Mouse (Mus musculus) heart, adult 18-20 months (tissue): Measurements from ENCODE around the gene Dmkn. TPM values are rescaled to one million over a fixed set of nuclear protein-coding genes. Genes with fewer than 3 reads are reported as not detected.
A peak's percentile ranks its signal among the peaks of the same experiment; 100 is the strongest.

Source experiments
- DNase-seq, 2 experiments: peaks; one replicate each; pipeline ENCODE4 v3.0.0; 2021 to 2022; ENCODE audit warnings: mixed read lengths in 1 of 2
- total RNA-seq, 2 experiments: library from RNA; stranded (reverse); gene quantifications; 2 replicates each; pipeline ENCODE4 v1.2.3; 2021

The Dmkn gene
- total RNA-seq, 2 experiments from 2014 or later: 1.0 to 3.5 TPM

GRCm38 (mm10) chr7:30761769-30762352, 1.7 kb upstream of the Dmkn start:
- DNase-seq: no peak

GRCm38 (mm10) chr7:30765173-30765572, 1.6 kb downstream of the Dmkn start:
- DNase-seq: no peak

DNA sequence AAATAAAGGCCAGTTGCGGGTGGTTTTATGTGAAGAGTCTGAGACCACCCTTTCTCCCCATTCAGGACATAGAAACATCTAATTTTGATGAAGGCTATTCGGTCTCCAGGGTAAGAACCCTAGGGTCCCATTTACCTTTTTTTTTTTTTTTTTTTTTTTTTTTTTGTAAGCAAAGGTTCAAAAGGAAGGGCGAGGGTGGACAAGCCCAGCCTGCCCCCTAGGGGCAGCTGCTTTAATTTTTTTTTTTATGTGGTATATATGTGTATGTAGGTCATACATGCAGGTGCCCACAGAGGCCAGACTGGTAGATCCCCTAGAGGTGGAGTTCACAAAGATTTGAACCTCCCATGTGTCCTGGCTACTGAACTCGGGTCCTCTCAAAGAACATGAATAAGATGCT, 2.9 kb downstream of the Dmkn start:
- DNase-seq: no peak

- no peak for DNase-seq
These were observed 5.7 kb downstream of the Dmkn start for GRCm38 (mm10) chr7:30769236-30769635.

DNA sequence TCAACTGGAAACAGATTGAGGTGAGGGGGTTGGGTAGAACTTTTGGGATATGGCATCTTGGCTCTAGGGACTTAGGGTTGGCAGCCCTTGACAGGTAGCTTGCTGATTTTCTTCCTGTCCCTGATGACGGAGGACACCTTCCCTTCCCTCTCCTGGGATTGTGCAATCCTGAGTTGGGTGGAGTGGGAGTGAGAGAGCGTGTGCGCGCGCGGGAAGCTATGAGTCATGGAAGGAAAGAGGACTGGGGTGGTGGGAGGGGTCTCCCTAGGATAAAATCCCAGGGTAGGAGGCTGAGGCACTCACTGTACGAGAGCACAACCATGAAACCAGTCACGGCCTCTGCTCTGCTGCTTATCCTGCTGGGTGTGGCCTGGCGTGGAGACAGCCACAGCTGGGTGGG, 12.5 kb downstream of the Dmkn start:
- DNase-seq: peak in 1 of 2 experiments; percentile 14

DNA sequence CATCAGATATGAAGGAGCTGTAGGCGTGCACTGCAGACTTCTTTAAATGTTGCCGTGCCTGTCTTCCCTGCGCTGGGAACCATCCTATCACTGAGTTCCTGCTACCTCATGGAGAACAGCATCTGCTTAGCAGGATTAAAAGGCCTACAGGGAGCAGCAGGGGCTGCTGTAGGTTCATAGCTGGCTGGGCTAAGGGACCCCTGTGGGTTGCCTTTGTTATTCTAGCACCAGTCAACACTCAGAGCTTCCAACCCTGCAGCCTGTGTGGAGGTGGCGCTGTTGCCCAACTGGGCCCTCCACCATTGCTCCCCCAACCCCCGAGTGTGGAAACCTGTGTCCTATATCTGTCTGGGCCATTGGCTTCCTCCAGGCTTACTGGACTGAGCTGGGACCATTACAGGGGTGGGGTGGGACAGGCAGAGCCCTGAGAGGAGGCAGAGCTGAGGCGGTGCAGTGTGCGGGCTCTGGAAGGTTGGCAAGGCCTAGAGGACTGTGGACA, 13.6 kb downstream of the Dmkn start:
- no peak for DNase-seq

- no peak for DNase-seq
These were observed 14.4 kb downstream of the Dmkn start for GRCm38 (mm10) chr7:30777911-30778310.

DNA sequence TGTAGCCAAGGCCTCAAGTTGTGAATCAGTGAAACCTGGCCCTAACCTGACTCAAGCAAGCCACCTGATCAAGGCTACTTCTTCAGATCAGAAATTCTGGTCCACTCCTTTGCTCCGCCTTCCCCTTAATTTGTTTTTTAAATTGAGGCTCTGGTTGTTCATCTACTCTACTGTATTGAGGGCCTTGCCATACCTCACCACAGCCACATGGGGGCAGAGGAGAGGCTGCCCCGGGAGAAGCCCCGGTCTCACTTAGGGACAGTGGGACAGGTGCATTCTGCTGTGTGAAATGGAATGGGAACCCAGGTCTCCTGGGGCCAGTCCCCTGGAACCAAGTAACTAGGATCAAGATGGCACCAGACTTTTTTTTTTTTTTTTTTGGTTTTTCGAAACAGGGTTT, 18.2 kb downstream of the Dmkn start:
- DNase-seq: no peak

- DNase-seq: no peak
These were observed 19.1 kb downstream of the Dmkn start for GRCm38 (mm10) chr7:30782658-30783057.

DNA sequence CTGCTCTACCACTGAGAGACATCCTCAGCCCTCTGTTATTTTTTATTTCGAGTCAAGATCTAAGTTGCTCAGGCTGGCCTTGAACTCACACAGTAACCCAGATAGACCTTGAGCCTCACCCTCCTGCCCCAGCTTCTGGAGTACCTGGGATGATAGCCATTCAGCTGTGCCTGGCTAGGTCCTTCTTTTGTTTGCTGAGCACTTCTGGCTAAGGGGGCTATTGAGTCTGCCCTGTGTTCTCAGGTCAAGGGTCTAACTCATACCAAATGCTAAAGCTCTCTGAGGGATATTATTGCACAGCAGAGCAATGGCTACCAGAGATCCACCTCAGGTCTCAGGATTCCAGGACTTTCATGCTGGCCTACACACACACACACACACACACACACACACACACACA, 21.6 kb downstream of the Dmkn start:
- DNase-seq: no peak

DNA sequence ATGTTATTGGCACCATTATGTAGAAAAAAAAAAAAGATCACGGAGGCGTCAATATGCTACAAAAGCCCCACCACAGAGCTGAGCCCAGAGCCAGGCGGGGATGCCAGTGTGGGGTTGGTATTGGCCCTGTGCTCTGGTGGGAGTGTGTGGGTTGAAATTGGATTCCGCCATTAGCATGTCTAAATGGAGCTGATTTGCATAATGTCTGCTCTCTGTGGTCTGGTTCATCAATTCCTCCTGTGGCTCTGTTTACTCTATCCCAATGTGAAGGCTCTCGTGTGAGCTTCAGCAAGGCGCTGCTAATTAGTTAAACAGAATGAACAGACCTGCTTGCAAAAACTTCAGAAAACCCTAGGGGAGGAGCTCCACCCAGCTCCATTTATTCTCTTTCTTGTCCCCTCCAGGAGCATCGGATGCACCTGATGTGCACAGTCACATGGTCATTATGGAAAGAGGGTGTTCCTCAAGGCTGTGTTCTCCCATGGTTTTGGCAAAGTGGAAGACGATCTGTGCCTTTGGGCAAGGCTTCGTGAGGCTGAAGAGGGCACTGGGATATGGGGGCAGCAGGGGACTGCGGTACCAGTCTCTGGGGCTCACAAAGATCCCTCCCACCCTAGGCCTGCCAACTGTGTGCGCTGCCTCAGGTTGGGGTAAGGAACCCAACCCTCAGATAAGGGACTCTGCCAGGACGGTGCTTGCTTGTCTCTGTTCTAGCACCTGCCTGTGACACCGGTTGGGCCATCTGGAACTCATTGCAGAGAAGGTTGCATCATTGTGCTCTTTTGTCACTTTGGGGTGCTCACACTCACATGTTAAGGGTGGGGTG, 22.4 kb downstream of the Dmkn start:
- DNase-seq: no peak

- no peak for DNase-seq
These were observed 23.9 kb downstream of the Dmkn start, which contains the start of gene Krtdap for GRCm38 (mm10) chr7:30787377-30788022. TSS of gene Krtdap (plus strand) at chr7:30787896.

GRCm38 (mm10) chr7:30790141-30790540, 26.6 kb downstream of the Dmkn start:
- DNase-seq: no peak

DNA sequence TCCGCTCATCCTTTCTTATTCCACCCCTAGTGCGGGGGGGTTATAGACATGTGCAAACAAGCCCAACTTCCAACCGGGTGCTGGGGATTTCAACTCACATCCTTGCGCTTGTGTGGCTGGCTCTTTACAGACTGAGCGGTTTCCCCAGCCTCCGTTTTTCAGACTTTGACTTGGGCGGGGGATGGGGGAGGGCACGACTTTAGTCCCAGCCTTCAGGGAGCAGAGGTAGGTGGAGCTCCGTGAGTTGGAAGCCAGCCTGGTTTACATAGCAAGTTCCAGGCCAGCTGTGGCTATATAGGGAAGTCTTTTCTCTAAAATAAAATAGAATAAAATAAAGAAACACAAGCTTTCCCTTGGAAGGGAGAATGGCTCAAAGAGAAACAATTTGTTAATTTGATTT, 28.4 kb downstream of the Dmkn start:
- no peak for DNase-seq

- no peak for DNase-seq
These were observed 31.4 kb downstream of the Dmkn start for GRCm38 (mm10) chr7:30794921-30795320.

DNA sequence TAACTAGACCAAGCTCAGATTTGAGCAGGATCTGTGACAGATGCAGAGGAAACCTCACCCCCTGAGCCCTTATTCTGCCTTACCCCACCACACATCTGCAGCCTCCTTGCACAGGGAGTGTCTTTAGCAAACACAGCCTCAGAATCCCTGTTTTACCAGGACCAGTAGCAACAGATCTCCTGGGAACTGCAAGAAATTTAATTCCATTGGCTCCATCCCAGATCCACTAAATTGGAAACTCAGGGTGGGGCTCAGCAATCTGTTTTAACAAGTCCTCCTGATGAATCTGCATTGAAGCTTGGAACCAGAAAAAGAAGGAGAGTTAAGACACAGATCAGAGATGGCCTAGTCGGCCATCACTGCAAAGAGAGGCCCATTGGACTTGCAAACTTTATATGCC, 33.2 kb downstream of the Dmkn start:
- DNase-seq: no peak

DNA sequence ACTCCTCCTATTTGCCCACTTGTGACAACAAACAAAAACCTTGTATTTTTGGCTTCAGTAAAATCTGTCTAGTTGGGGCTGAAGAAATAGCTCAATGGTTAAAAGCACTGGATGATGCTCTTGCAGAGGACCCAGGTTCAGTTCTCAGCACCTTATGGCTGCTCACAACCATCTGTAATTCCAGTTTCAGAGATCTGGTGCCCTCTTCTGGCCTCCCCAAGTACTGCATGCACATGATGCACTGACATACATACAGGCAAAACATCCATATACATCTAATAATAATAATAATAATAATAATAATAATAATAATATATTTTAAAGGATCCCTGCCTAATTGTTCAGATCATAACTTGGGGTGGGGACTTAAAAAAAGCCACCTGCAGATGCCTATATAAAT, 37.1 kb downstream of the Dmkn start:
- no peak for DNase-seq

GRCm38 (mm10) chr7:30803256-30803655, 39.7 kb downstream of the Dmkn start:
- DNase-seq: no peak

- DNase-seq: no peak
These were observed 40.6 kb downstream of the Dmkn start for GRCm38 (mm10) chr7:30804026-30804715.

GRCm38 (mm10) chr7:30805924-30806323, 42.4 kb downstream of the Dmkn start:
- DNase-seq: peak in 1 of 2 experiments; percentile 18

DNA sequence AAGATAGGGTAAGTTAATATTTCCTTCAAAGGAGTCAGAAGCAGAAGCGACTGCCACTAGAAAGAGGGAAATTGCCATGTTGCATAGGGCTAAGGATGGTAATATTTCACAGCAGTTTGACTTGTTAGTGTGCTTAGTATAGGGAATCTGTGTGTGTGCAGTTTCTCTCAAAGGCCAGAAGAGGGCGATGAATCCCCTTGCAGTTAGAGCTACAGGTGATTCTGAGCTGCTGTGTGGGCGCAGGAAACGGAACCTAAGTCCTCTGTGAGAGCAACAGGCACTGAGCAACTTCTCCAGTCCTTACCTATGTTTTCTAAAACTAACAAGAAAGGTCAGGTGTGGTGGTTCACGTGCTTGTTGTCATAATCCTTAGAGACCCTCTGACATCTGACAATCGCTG, 46.8 kb downstream of the Dmkn start:
- DNase-seq: no peak

DNA sequence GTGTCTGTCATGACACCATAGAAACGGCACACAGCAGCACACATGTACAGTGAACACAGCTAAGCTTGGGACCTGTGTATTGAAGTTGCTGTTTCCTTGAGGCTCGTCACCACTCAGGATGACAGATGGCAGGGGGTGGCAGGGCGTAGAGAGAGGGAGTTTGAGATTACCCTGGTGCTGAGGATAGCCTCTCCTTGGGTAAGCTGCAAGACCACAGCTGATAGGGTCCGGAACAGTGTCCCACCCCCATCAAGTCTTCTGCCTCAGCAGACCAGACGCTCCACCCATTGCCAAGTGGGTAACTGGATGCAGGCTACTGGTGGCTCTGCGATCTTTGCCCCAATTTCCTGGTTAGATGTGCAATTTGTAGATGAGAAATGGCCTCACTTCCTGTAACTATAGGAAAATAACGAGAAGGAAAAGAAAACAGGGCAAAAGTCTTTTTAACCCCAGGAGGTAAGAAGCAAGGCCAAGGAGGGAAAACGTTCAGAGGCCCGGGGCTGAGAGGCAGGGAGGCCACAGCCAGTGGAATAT, 48.3 kb downstream of the Dmkn start:
- no peak for DNase-seq
